Mouse (Mus musculus) forebrain, embryonic 11.5 days (tissue): Measurements from ENCODE around the gene Hs3st2. TPM values are rescaled to one million over a fixed set of nuclear protein-coding genes. Genes with fewer than 3 reads are reported as not detected.
"Not testable (repeated sequence)": the region's sequence is repeated elsewhere in the genome, so short reads cannot be mapped to it uniquely, and the experiment has no call there.

Experiments used
- ATAC-seq: fragments of 200-750 bp; cut with Nextera tagmentation; replicated peaks from 2 replicates; pipeline ENCODE4 v1.8.0; 2017; ENCODE audit warnings: moderate TSS enrichment; ENCODE audit not compliant: low FRiP score
- DNase-seq: peaks from one replicate; pipeline ENCODE4 v3.0.0-alpha.2; 2017; ENCODE audit warnings: low spot score
- H3K27ac ChIP-seq: fragments of 300-500 bp; sonication (generic); 2 replicates; pipeline ENCODE4 v1.5.1; 2014; ENCODE audit warnings: low read depth, low read length
- H3K27me3 ChIP-seq: fragments of 300-500 bp; sonication (generic); 2 replicates; pipeline ENCODE4 v1.6.1; 2014; ENCODE audit warnings: mild to moderate bottlenecking, low read length, mixed read lengths; ENCODE audit not compliant: control insufficient read depth, insufficient read depth
- H3K36me3 ChIP-seq: fragments of 300-500 bp; sonication (generic); 2 replicates; pipeline ENCODE4 v1.6.1; 2014; ENCODE audit warnings: mild to moderate bottlenecking, low read length, moderate library complexity, mixed read lengths; ENCODE audit not compliant: control insufficient read depth, insufficient read depth
- H3K4me1 ChIP-seq: fragments of 300-500 bp; sonication (generic); replicated peaks from 2 replicates; pipeline ENCODE4 v1.6.1; 2014; ENCODE audit warnings: low read length, mixed read lengths; ENCODE audit not compliant: control insufficient read depth, insufficient read depth
- H3K4me2 ChIP-seq: fragments of 300-500 bp; sonication (generic); 2 replicates; pipeline ENCODE4 v1.6.1; 2014; ENCODE audit warnings: low read depth, mild to moderate bottlenecking, low read length, moderate library complexity, mixed read lengths; ENCODE audit not compliant: severe bottlenecking
- H3K4me3 ChIP-seq: fragments of 300-500 bp; sonication (generic); 2 replicates; pipeline ENCODE4 v1.5.1; 2014; ENCODE audit warnings: low read depth, low read length
- H3K9ac ChIP-seq: fragments of 300-500 bp; sonication (generic); 2 replicates; pipeline ENCODE4 v1.6.1; 2014; ENCODE audit warnings: low read length
- H3K9me3 ChIP-seq: fragments of 300-500 bp; sonication (generic); 2 replicates; pipeline ENCODE4 v1.6.1; 2016; ENCODE audit warnings: low read length, mixed read lengths; ENCODE audit not compliant: control insufficient read depth
- WGBS: fragments of 180-500 bp; shearing (Covaris S2); extraction: QIAGEN DNeasy Blood & Tissue Kit; methylation state at CpG from one replicate; pipeline ENCODE4 v1.1.7; 2014; 5-methylcytosine and 5-hydroxymethylcytosine counted together
- polyA plus RNA-seq: library from polyadenylated mRNA; unstranded; fragments of >200 nt; fragmentation: Nextera tagmentation; extraction: Ambion mirVana; gene quantifications from 2 replicates; pipeline ENCODE4 v1.2.1, GENCODE M21; 2014

The Hs3st2 gene
- 0.16 and 0.23 TPM in 2 replicates for polyA plus RNA-seq

GRCm38 (mm10) chr7:121391225-121391983 is at the start of gene Hs3st2:
Gene Hs3st2, plus strand, starts transcription at chr7:121391859.
- Histone ChIP-seq H3K9ac (no peak within 1 kb of the TSS), H3K27me3 (peaks cover 36% of the 10 kb centered on the region), H3K36me3 (no peaks in the 10 kb centered on the region), H3K4me3 (peak within 1 kb of the TSS; percentile 32), H3K4me1 (peaks cover 9% of the 10 kb centered on the region; the same call in 1 of the 2 replicates), H3K9me3 (no peaks in the 10 kb centered on the region), H3K4me2 (peak within 1 kb of the TSS; percentile 56), H3K27ac (no peak within 1 kb of the TSS)
- DNase-seq = peak; percentile 81
- peak; percentile 62 for ATAC-seq
- WGBS = 2% methylated on average over 22 of the region's 22 CpGs

DNA sequence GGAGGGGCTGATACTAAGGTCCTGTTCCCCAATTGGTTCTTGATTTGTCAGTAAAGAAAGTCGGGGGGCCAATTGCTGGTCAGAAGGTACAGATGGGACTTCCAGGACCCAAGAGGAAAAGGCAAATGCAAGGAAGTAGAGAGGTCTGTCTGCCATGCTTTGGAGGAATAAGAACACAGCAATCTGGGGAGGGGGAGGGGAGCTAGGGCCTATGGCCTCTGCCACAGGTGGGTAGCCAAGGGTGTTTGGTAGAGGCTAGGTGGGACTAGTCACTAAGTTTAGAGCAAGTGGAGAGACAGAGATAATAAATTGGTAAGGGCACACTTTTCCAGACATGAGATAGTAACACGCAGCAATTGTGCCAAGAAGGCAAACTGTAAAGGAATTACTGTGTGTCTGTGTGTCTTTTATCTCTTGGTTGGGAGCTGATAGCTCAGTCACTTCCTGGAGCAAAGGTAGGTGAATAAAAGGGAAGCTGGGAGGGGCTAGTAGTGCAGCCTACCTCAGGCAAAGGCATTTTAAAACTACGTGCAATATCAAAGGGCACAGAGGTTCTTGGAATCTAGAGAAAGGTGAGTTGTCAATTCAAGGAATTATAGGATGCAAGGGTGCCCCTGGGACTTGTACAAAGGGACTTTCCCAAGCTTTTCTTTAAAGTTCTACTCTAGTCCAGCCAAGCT is 43.2 kb upstream of the Hs3st2 start:
- WGBS = 89% methylated on average over 3 of the region's 3 CpGs
- ATAC-seq = no peak
- Histone ChIP-seq H3K27ac (no peak overlapping the region), H3K9me3 (no peaks in the 10 kb centered on the region), H3K4me3 (no peak overlapping the region), H3K9ac (no peak overlapping the region), H3K27me3 (no peaks in the 10 kb centered on the region; the same call in 1 of the 2 replicates), H3K36me3 (no peaks in the 10 kb centered on the region), H3K4me2 (no peak overlapping the region), H3K4me1 (no peaks in the 10 kb centered on the region)
- no peak for DNase-seq

GRCm38 (mm10) chr7:121351688-121352087 is 40.0 kb upstream of the Hs3st2 start:
- Histone ChIP-seq H3K4me2 (no peak overlapping the region), H3K27me3 (no peaks in the 10 kb centered on the region; the same call in 1 of the 2 replicates), H3K9me3 (no peaks in the 10 kb centered on the region), H3K4me3 (no peak overlapping the region), H3K27ac (no peak overlapping the region), H3K9ac (no peak overlapping the region), H3K4me1 (no peaks in the 10 kb centered on the region), H3K36me3 (no peaks in the 10 kb centered on the region)
- no peak for DNase-seq
- WGBS = 87% methylated on average over 2 of the region's 2 CpGs
- ATAC-seq = no peak

GRCm38 (mm10) chr7:121361448-121361847 is 30.2 kb upstream of the Hs3st2 start:
- not testable (repeated sequence) for H3K9ac ChIP-seq, H3K27me3 ChIP-seq, ATAC-seq, H3K27ac ChIP-seq, H3K4me2 ChIP-seq, H3K4me3 ChIP-seq, H3K4me1 ChIP-seq, H3K36me3 ChIP-seq, H3K9me3 ChIP-seq, DNase-seq
- WGBS = 92% methylated on average over 6 of the region's 6 CpGs

DNA sequence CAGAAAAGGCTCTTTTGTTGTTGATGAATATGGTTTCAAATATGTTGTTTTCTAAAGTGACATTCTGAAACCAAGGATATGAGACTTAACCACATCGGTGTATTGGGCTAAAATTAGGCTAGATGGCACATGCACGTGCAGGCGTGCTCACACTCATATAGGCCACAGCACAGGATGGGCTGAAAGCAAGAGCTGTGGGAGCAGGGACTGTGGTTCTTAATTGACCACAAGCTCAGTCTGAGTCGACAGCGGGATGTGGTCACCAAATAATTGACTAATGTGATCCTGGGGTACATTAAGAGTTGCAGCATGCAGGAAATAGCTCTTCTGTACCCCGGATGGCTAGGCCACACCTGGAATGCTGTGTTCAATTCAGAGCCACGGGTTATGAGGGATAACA is 26.1 kb upstream of the Hs3st2 start:
- ATAC-seq (no peak), DNase-seq (no peak)
- no peak overlapping the region for H3K27ac ChIP-seq
- H3K4me3 ChIP-seq = no peak overlapping the region
- no peak overlapping the region for H3K9ac ChIP-seq
- no peaks in the 10 kb centered on the region for H3K27me3 ChIP-seq
- no peak overlapping the region for H3K4me2 ChIP-seq
- no peaks in the 10 kb centered on the region for H3K9me3 ChIP-seq
- H3K4me1 ChIP-seq = no peaks in the 10 kb centered on the region
- no peaks in the 10 kb centered on the region for H3K36me3 ChIP-seq
- 90% methylated on average over 7 of the region's 7 CpGs for WGBS

- no peaks in the 10 kb centered on the region for H3K36me3 ChIP-seq
- no peak overlapping the region for H3K4me3 ChIP-seq
- H3K9me3 ChIP-seq = no peaks in the 10 kb centered on the region
- H3K4me1 ChIP-seq = no peaks in the 10 kb centered on the region
- DNase-seq = no peak
- H3K4me2 ChIP-seq = no peak overlapping the region
- H3K27me3 ChIP-seq = no peaks in the 10 kb centered on the region
- 90% methylated on average over 6 of the region's 6 CpGs for WGBS
- no peak overlapping the region for H3K9ac ChIP-seq
- no peak for ATAC-seq
- H3K27ac ChIP-seq = no peak overlapping the region
Measured at GRCm38 (mm10) chr7:121367185-121367584, 24.5 kb upstream of the Hs3st2 start.

GRCm38 (mm10) chr7:121371990-121372389 is 19.7 kb upstream of the Hs3st2 start:
- ATAC-seq (no peak), DNase-seq (no peak)
- Histone ChIP-seq H3K4me2 (no peak overlapping the region), H3K4me3 (no peak overlapping the region), H3K4me1 (no peaks in the 10 kb centered on the region), H3K27ac (no peak overlapping the region), H3K27me3 (no peaks in the 10 kb centered on the region), H3K9me3 (no peaks in the 10 kb centered on the region), H3K9ac (no peak overlapping the region), H3K36me3 (no peaks in the 10 kb centered on the region)
- 91% methylated on average over 7 of the region's 7 CpGs for WGBS

DNA sequence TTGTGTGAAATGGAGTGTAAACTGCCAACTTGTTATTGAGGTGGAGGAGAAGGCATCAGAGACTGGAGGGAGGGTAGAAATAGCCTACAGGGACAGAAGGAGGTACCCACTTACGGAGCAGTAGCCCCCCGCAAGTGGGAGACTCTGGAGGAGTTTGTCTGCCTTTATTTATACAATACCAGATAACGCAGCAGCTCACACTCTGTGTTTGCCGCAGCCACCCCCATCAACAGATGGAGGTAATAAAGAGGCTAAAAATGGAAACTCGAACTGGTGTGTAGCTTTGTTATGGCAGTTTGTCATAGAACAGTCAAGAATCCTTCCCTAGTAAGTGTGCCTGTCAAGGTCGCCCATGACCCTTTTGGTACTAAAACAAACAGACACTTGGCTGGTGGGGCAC is 16.2 kb upstream of the Hs3st2 start:
- H3K4me1 ChIP-seq = no peaks in the 10 kb centered on the region
- no peaks in the 10 kb centered on the region for H3K36me3 ChIP-seq
- DNase-seq = no peak
- WGBS = 75% methylated on average over 6 of the region's 6 CpGs
- H3K4me2 ChIP-seq = no peak overlapping the region
- H3K27me3 ChIP-seq = no peaks in the 10 kb centered on the region
- ATAC-seq = no peak
- H3K9me3 ChIP-seq = no peaks in the 10 kb centered on the region
- no peak overlapping the region for H3K27ac ChIP-seq
- no peak overlapping the region for H3K4me3 ChIP-seq
- no peak overlapping the region for H3K9ac ChIP-seq
